Mouse (Mus musculus): ENCODE measurements around the gene Afm. TPM values are rescaled to one million over a fixed set of nuclear protein-coding genes. Genes with fewer than 3 reads are reported as not detected.

Gene Afm
- polyA plus RNA-seq, 1 experiment from 2014 or later = not detected

- Histone ChIP-seq H3K36me3 (replicated peaks; ENCODE audit: control insufficient read depth, insufficient read depth, low read depth, low read length) (no peaks in the 10 kb centered on the region), H3K9me3 (replicated peaks; ENCODE audit: control insufficient read depth, low read length) (no peaks in the 10 kb centered on the region), H3K4me1 (ENCODE audit: control insufficient read depth, insufficient read depth, low read length) (no peaks in the 10 kb centered on the region), H3K4me3 (ENCODE audit: low read depth, low read length) (no peak overlapping the region), H3K4me2 (ENCODE audit: low read depth, low read length) (no peak overlapping the region), H3K9ac (replicated peaks; ENCODE audit: low read length) (no peak overlapping the region), H3K27ac (replicated peaks; ENCODE audit: low read depth, low read length) (no peak overlapping the region), H3K27me3 (ENCODE audit: control insufficient read depth, insufficient read depth, low read length) (no peaks in the 10 kb centered on the region)
- WGBS = 92% methylated on average over 11 of the region's 11 CpGs
- ATAC-seq (replicated peaks; ENCODE audit: insufficient number of reproducible peaks, low FRiP score, low TSS enrichment, low read depth) (no peak), DNase-seq (ENCODE audit: low spot score) (no peak)
Observed at GRCm38 (mm10) chr5:90561721-90562275, 43.1 kb downstream of the Afm start.

- Histone ChIP-seq H3K27me3 (ENCODE audit: control insufficient read depth, insufficient read depth, low read length) (no peaks in the 10 kb centered on the region), H3K4me3 (ENCODE audit: low read depth, low read length) (no peak overlapping the region), H3K9me3 (replicated peaks; ENCODE audit: control insufficient read depth, low read length) (no peaks in the 10 kb centered on the region), H3K9ac (replicated peaks; ENCODE audit: low read length) (no peak overlapping the region), H3K4me1 (ENCODE audit: control insufficient read depth, insufficient read depth, low read length) (no peaks in the 10 kb centered on the region), H3K4me2 (ENCODE audit: low read depth, low read length) (no peak overlapping the region), H3K36me3 (replicated peaks; ENCODE audit: control insufficient read depth, insufficient read depth, low read depth, low read length) (no peaks in the 10 kb centered on the region), H3K27ac (replicated peaks; ENCODE audit: low read depth, low read length) (no peak overlapping the region)
- 90% methylated on average over 4 of the region's 4 CpGs for WGBS
- no peak for DNase-seq (ENCODE audit: low spot score)
- no peak for ATAC-seq (replicated peaks; ENCODE audit: insufficient number of reproducible peaks, low FRiP score, low TSS enrichment, low read depth)
Observed at GRCm38 (mm10) chr5:90562880-90563279, 44.1 kb downstream of the Afm start.

- no peaks in the 10 kb centered on the region for H3K9me3 ChIP-seq (replicated peaks; ENCODE audit: control insufficient read depth, low read length)
- H3K4me1 ChIP-seq (ENCODE audit: control insufficient read depth, insufficient read depth, low read length) = no peaks in the 10 kb centered on the region
- 86% methylated on average over 4 of the region's 4 CpGs for WGBS
- H3K27ac ChIP-seq (replicated peaks; ENCODE audit: low read depth, low read length) = no peak overlapping the region
- DNase-seq (ENCODE audit: low spot score) = no peak
- H3K4me3 ChIP-seq (ENCODE audit: low read depth, low read length) = no peak overlapping the region
- ATAC-seq (replicated peaks; ENCODE audit: insufficient number of reproducible peaks, low FRiP score, low TSS enrichment, low read depth) = no peak
- no peaks in the 10 kb centered on the region for H3K27me3 ChIP-seq (ENCODE audit: control insufficient read depth, insufficient read depth, low read length)
- H3K36me3 ChIP-seq (replicated peaks; ENCODE audit: control insufficient read depth, insufficient read depth, low read depth, low read length) = no peaks in the 10 kb centered on the region
- no peak overlapping the region for H3K4me2 ChIP-seq (ENCODE audit: low read depth, low read length)
- H3K9ac ChIP-seq (replicated peaks; ENCODE audit: low read length) = no peak overlapping the region
Observed at GRCm38 (mm10) chr5:90564161-90564560, 45.4 kb downstream of the Afm start.

GRCm38 (mm10) chr5:90565205-90565604, 46.5 kb downstream of the Afm start:
- no peak overlapping the region for H3K4me2 ChIP-seq (ENCODE audit: low read depth, low read length)
- DNase-seq (ENCODE audit: low spot score) (no peak), ATAC-seq (replicated peaks; ENCODE audit: insufficient number of reproducible peaks, low FRiP score, low TSS enrichment, low read depth) (no peak)
- H3K9ac ChIP-seq (replicated peaks; ENCODE audit: low read length) = no peak overlapping the region
- H3K4me3 ChIP-seq (ENCODE audit: low read depth, low read length) = no peak overlapping the region
- no peak overlapping the region for H3K27ac ChIP-seq (replicated peaks; ENCODE audit: low read depth, low read length)
- 86% methylated on average over 6 of the region's 6 CpGs for WGBS
- no peaks in the 10 kb centered on the region for H3K27me3 ChIP-seq (ENCODE audit: control insufficient read depth, insufficient read depth, low read length)
- H3K9me3 ChIP-seq (replicated peaks; ENCODE audit: control insufficient read depth, low read length) = no peaks in the 10 kb centered on the region
- H3K4me1 ChIP-seq (ENCODE audit: control insufficient read depth, insufficient read depth, low read length) = no peaks in the 10 kb centered on the region; the same call in 1 of the 2 replicates
- no peaks in the 10 kb centered on the region for H3K36me3 ChIP-seq (replicated peaks; ENCODE audit: control insufficient read depth, insufficient read depth, low read depth, low read length)

GRCm38 (mm10) chr5:90567788-90568187, 49.1 kb downstream of the Afm start:
- no peaks in the 10 kb centered on the region for H3K9me3 ChIP-seq (replicated peaks; ENCODE audit: control insufficient read depth, low read length)
- no peak overlapping the region for H3K4me2 ChIP-seq (ENCODE audit: low read depth, low read length)
- no peak overlapping the region for H3K4me3 ChIP-seq (ENCODE audit: low read depth, low read length)
- ATAC-seq (replicated peaks; ENCODE audit: insufficient number of reproducible peaks, low FRiP score, low TSS enrichment, low read depth) (no peak), DNase-seq (ENCODE audit: low spot score) (no peak)
- H3K9ac ChIP-seq (replicated peaks; ENCODE audit: low read length) = no peak overlapping the region
- H3K36me3 ChIP-seq (replicated peaks; ENCODE audit: control insufficient read depth, insufficient read depth, low read depth, low read length) = no peaks in the 10 kb centered on the region
- H3K4me1 ChIP-seq (ENCODE audit: control insufficient read depth, insufficient read depth, low read length) = no peaks in the 10 kb centered on the region; the same call in 1 of the 2 replicates
- H3K27ac ChIP-seq (replicated peaks; ENCODE audit: low read depth, low read length) = no peak overlapping the region
- WGBS = 79% methylated on average over 5 of the region's 5 CpGs
- H3K27me3 ChIP-seq (ENCODE audit: control insufficient read depth, insufficient read depth, low read length) = no peaks in the 10 kb centered on the region

DNA sequence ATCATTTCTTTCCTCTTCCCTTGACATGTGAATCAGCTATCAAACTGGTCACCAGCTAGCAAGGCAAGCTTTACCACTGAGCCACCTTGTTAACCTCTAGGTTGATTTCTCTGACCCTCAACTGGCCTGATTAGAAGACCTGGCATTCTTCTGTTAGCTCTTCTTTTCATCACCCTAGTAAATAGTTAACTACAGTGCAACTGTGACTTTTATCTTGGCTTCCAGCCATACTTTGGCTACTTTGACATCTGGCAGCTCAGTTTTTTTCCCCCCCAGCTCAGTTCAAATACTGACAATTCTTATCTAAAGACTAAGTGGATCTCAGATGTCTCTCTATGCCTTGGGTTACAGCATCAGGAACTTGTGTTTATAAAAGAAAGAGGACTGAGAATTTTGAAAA, 49.6 kb downstream of the Afm start:
- no peaks in the 10 kb centered on the region; the same call in 1 of the 2 replicates for H3K4me1 ChIP-seq (ENCODE audit: control insufficient read depth, insufficient read depth, low read length)

GRCm38 (mm10) chr5:90571216-90571615, 52.5 kb downstream of the Afm start:
- ATAC-seq (replicated peaks; ENCODE audit: insufficient number of reproducible peaks, low FRiP score, low TSS enrichment, low read depth) = no peak
- 57% methylated on average over 3 of the region's 3 CpGs for WGBS

More for the DNA sequence above, 49.6 kb downstream of the Afm start:
- H3K4me3 ChIP-seq (ENCODE audit: low read depth, low read length) = no peak overlapping the region
- H3K9me3 ChIP-seq (replicated peaks; ENCODE audit: control insufficient read depth, low read length) = no peaks in the 10 kb centered on the region
- H3K36me3 ChIP-seq (replicated peaks; ENCODE audit: control insufficient read depth, insufficient read depth, low read depth, low read length) = no peaks in the 10 kb centered on the region
- ATAC-seq (replicated peaks; ENCODE audit: insufficient number of reproducible peaks, low FRiP score, low TSS enrichment, low read depth) = no peak
- no peak overlapping the region for H3K4me2 ChIP-seq (ENCODE audit: low read depth, low read length)
- H3K27me3 ChIP-seq (ENCODE audit: control insufficient read depth, insufficient read depth, low read length) = no peaks in the 10 kb centered on the region
- H3K9ac ChIP-seq (replicated peaks; ENCODE audit: low read length) = no peak overlapping the region
- no peak for DNase-seq (ENCODE audit: low spot score)
- H3K27ac ChIP-seq (replicated peaks; ENCODE audit: low read depth, low read length) = no peak overlapping the region

DNA sequence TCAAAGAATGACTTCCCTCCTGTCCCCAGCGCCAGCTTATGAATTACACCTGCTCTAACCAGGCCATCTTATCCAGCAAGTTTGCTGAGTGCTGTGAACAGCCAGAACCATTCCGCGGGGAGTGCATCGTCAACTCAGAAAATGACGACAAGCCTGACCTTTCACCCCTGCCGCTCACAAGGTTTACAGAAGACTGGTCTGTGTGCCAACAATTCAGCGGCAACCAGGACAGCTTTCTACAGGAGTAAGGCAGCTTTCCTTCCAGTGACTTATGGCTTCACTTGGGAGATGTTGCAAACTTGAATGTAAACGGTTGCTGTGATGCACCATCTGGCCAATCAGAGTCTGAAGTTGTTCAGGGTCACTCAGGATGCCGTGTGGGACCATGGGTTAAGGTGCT, 59.0 kb downstream of the Afm start:
- no peak for DNase-seq (ENCODE audit: low spot score)
- no peak for ATAC-seq (replicated peaks; ENCODE audit: insufficient number of reproducible peaks, low FRiP score, low TSS enrichment, low read depth)
- 73% methylated on average over 9 of the region's 9 CpGs for WGBS
- H3K4me2 ChIP-seq (ENCODE audit: low read depth, low read length) = no peak overlapping the region
- H3K27me3 ChIP-seq (ENCODE audit: control insufficient read depth, insufficient read depth, low read length) = no peaks in the 10 kb centered on the region
- no peak overlapping the region for H3K27ac ChIP-seq (replicated peaks; ENCODE audit: low read depth, low read length)
- H3K9me3 ChIP-seq (replicated peaks; ENCODE audit: control insufficient read depth, low read length) = no peaks in the 10 kb centered on the region
- no peak overlapping the region for H3K9ac ChIP-seq (replicated peaks; ENCODE audit: low read length)
- H3K36me3 ChIP-seq (replicated peaks; ENCODE audit: control insufficient read depth, insufficient read depth, low read depth, low read length) = no peaks in the 10 kb centered on the region
- H3K4me1 ChIP-seq (ENCODE audit: control insufficient read depth, insufficient read depth, low read length) = no peaks in the 10 kb centered on the region
- H3K4me3 ChIP-seq (ENCODE audit: low read depth, low read length) = no peak overlapping the region

More at GRCm38 (mm10) chr5:90571216-90571615, 52.5 kb downstream of the Afm start:
- Histone ChIP-seq H3K4me1 (ENCODE audit: control insufficient read depth, insufficient read depth, low read length) (no peaks in the 10 kb centered on the region; the same call in 1 of the 2 replicates), H3K27ac (replicated peaks; ENCODE audit: low read depth, low read length) (no peak overlapping the region), H3K9ac (replicated peaks; ENCODE audit: low read length) (no peak overlapping the region), H3K36me3 (replicated peaks; ENCODE audit: control insufficient read depth, insufficient read depth, low read depth, low read length) (no peaks in the 10 kb centered on the region), H3K27me3 (ENCODE audit: control insufficient read depth, insufficient read depth, low read length) (no peaks in the 10 kb centered on the region), H3K4me2 (ENCODE audit: low read depth, low read length) (no peak overlapping the region), H3K4me3 (ENCODE audit: low read depth, low read length) (no peak overlapping the region), H3K9me3 (replicated peaks; ENCODE audit: control insufficient read depth, low read length) (no peaks in the 10 kb centered on the region)
- DNase-seq (ENCODE audit: low spot score) = no peak
